Mouse (Mus musculus) CH12.LX (cell line): ENCODE data around the gene Tnfaip2.

Experiments
- BHLHE40 ChIP-seq: IDR thresholded peaks from 2 replicates; pipeline ENCODE4 v1.6.1; 2011; ENCODE audit warnings: mild to moderate bottlenecking, low read depth, low read length, improper control_type of control experiment
- CHD1 ChIP-seq: IDR thresholded peaks from 2 replicates; pipeline ENCODE4 v1.6.1; 2012; ENCODE audit warnings: low read depth, low read length, improper control_type of control experiment, inconsistent platforms
- CTCF ChIP-seq, 2 experiments: IDR thresholded peaks in 1 of 2; conservative IDR thresholded peaks in 1 of 2; 2 replicates each; pipeline ENCODE4 v1.5.1; 2011 to 2012; ENCODE audit warnings: low read depth in 2 of 2, low read length in 2 of 2, improper control_type of control experiment in 1 of 2, inconsistent platforms in 1 of 2, mild to moderate bottlenecking in 1 of 2, moderate library complexity in 1 of 2
- E2F4 ChIP-seq: IDR thresholded peaks from 2 replicates; pipeline ENCODE4 v1.6.1; 2011; ENCODE audit warnings: low read depth, low read length, improper control_type of control experiment; ENCODE audit not compliant: insufficient replicate concordance
- EP300 ChIP-seq: IDR thresholded peaks from 2 replicates; pipeline ENCODE4 v1.6.1; 2011; ENCODE audit warnings: low read length, improper control_type of control experiment
- JUND ChIP-seq: conservative IDR thresholded peaks from 2 replicates; pipeline ENCODE4 v1.6.1; 2011; ENCODE audit warnings: low read depth, low read length, improper control_type of control experiment
- POLR2A ChIP-seq: IDR thresholded peaks from 2 replicates; pipeline ENCODE4 v1.6.1; 2011; ENCODE audit warnings: low read depth, mild to moderate bottlenecking, improper control_type of control experiment, low read length
- RCOR1 ChIP-seq: conservative IDR thresholded peaks from 2 replicates; pipeline ENCODE4 v1.6.1; 2012; ENCODE audit warnings: low read depth, mild to moderate bottlenecking, inconsistent platforms, low read length, improper control_type of control experiment
- SIN3A ChIP-seq: IDR thresholded peaks from 2 replicates; pipeline ENCODE4 v1.6.1; 2012; ENCODE audit warnings: low read length, improper control_type of control experiment, inconsistent platforms
- TBP ChIP-seq: conservative IDR thresholded peaks from 2 replicates; pipeline ENCODE4 v1.6.1; 2011; ENCODE audit warnings: low read depth, low read length, improper control_type of control experiment
- UBTF ChIP-seq: IDR thresholded peaks from 2 replicates; pipeline ENCODE4 v1.6.1; 2012; ENCODE audit warnings: low read depth, mild to moderate bottlenecking, inconsistent platforms, low read length, improper control_type of control experiment, moderate library complexity
- USF1 ChIP-seq: IDR thresholded peaks from 2 replicates; pipeline ENCODE4 v1.6.1; 2014; ENCODE audit warnings: low read depth, mild to moderate bottlenecking, inconsistent platforms, low read length, improper control_type of control experiment
- ZMIZ1 ChIP-seq: IDR thresholded peaks from 2 replicates; pipeline ENCODE4 v1.6.1; 2012; ENCODE audit warnings: low read depth, mild to moderate bottlenecking, inconsistent platforms, low read length, improper control_type of control experiment

GRCm38 (mm10) chr12:111411631-111412355 is 30.5 kb upstream of the Tnfaip2 start:
- TF ChIP-seq BHLHE40 (no peak), JUND (no peak), CTCF (conservative IDR thresholded peaks at IDR 0.05 in 1 of 2, IDR thresholded peaks at IDR 0.05 in 1 of 2; ENCODE audit: low read depth in 2 of 2, low read length in 2 of 2) (no peak), SIN3A (no peak), CHD1 (no peak), POLR2A (no peak), RCOR1 (no peak), EP300 (no peak), TBP (no peak), E2F4 (no peak), ZMIZ1 (no peak), USF1 (no peak), UBTF (no peak)
